ENCODE assay signal across 8 mouse cellular contexts in the genomic region with DNA sequence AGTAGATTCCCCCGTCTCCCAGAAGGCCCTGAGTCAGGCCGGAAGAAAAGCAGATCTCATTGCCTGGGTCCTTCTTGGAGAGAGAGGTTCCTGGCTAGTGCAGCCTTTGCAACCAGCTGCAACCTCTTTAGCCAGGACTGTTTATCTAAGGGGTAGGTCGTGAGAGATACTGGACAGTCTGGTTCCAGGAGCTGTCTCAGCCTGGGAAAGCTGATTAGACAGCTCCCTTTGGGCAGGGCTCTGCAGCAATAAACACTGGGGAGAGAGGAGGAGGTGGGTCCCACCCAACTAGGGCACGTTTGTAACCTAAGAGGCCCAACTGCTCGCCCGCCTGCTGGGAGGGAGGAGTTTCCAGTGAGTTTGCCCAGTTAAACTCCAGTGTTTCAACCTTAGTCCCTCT.
DNase-seq lines count a peak whose midpoint lies in the region; ATAC-seq lines count a peak whose summit lies in the region.

No protein-coding gene starts in this region.

- DNase-seq in hindbrain, embryonic 10.5 days (ENCODE audit: low spot score) = no peak
- DNase-seq in heart, postnatal 14 days = peak; percentile 56 to 60
- peak; percentile 46 for DNase-seq in lung, postnatal 14 days
- DNase-seq in layer of hippocampus, adult 11-12 months (ENCODE audit: low spot score) = no peak
- no peak for DNase-seq in thymus, adult 18-20 months

- H3K4me1 ChIP-seq in hindbrain, embryonic 10.5 days (replicated peaks) = peaks cover 56% of the 10 kb centered on the region
- H3K4me1 ChIP-seq in hindbrain, embryonic 12.5 days = peaks cover 16% of the 10 kb centered on the region
- H3K4me1 ChIP-seq in embryonic facial prominence, embryonic 13.5 days = peaks cover 63% of the 10 kb centered on the region

- 0 out of 2 replicates have a peak, but pooled peaks cover 2% of the 10 kb centered on the region for H3K9me3 ChIP-seq in hindbrain, embryonic 10.5 days
- H3K9me3 ChIP-seq in hindbrain, embryonic 12.5 days (replicated peaks) = no peaks in the 10 kb centered on the region
- no peaks in the 10 kb centered on the region for H3K9me3 ChIP-seq in embryonic facial prominence, embryonic 13.5 days

- H3K4me3 ChIP-seq in hindbrain, embryonic 10.5 days = no peak overlapping the region
- H3K4me3 ChIP-seq in hindbrain, embryonic 12.5 days = no peak overlapping the region
- H3K4me3 ChIP-seq in embryonic facial prominence, embryonic 13.5 days = no peak overlapping the region

- H3K4me2 ChIP-seq in hindbrain, embryonic 12.5 days (replicated peaks) = no peak overlapping the region
- no peak overlapping the region for H3K4me2 ChIP-seq in embryonic facial prominence, embryonic 13.5 days

- H3K27me3 ChIP-seq in hindbrain, embryonic 10.5 days (ENCODE audit: insufficient read depth, poor library complexity, severe bottlenecking) = no peaks in the 10 kb centered on the region
- H3K27me3 ChIP-seq in hindbrain, embryonic 12.5 days = no peaks in the 10 kb centered on the region
- no peaks in the 10 kb centered on the region for H3K27me3 ChIP-seq in embryonic facial prominence, embryonic 13.5 days

- no peak for ATAC-seq in hindbrain, embryonic 12.5 days (ENCODE audit: low FRiP score)
- ATAC-seq in embryonic facial prominence, embryonic 13.5 days (ENCODE audit: insufficient number of reproducible peaks, insufficient read depth, low FRiP score, low TSS enrichment, low read depth) = no peak
- no peak for ATAC-seq in frontal cortex, adult (ENCODE audit: low TSS enrichment)

- 31% methylated on average over 6 of the region's 6 CpGs for WGBS in hindbrain, embryonic 10.5 days
- WGBS in hindbrain, embryonic 12.5 days = 38% methylated on average over 6 of the region's 6 CpGs
- 24% methylated on average over 6 of the region's 6 CpGs for WGBS in embryonic facial prominence, embryonic 13.5 days

- H3K9ac ChIP-seq in hindbrain, embryonic 12.5 days = no peak overlapping the region
- H3K9ac ChIP-seq in embryonic facial prominence, embryonic 13.5 days = no peak overlapping the region

- peaks cover 9% of the 10 kb centered on the region; the same call in 1 of the 2 replicates for H3K36me3 ChIP-seq in hindbrain, embryonic 10.5 days
- no peaks in the 10 kb centered on the region for H3K36me3 ChIP-seq in hindbrain, embryonic 12.5 days
- 0 out of 2 replicates have a peak, but pooled peaks cover 9% of the 10 kb centered on the region for H3K36me3 ChIP-seq in embryonic facial prominence, embryonic 13.5 days

- intact Hi-C loops in heart, postnatal 14 days (cut with DNase I) = loop anchor here (5.0 kb wide), 1 partner anchor 46 kb away; no protein-coding TSS in a partner anchor

- H3K27ac ChIP-seq in hindbrain, embryonic 10.5 days = peak overlapping the region; percentile 69
- no peak overlapping the region for H3K27ac ChIP-seq in hindbrain, embryonic 12.5 days
- peak overlapping the region; percentile 62 for H3K27ac ChIP-seq in embryonic facial prominence, embryonic 13.5 days

Comparison
In these comparisons a context has a peak if more than half of its experiments do, and no peak if none do; other contexts are left out.
1. DNase-seq: peak in heart, postnatal 14 days (2 of 2) and lung, postnatal 14 days (single experiment); none in hindbrain, embryonic 10.5 days (single experiment), layer of hippocampus, adult 11-12 months (single experiment) and thymus, adult 18-20 months (0 of 2).